Mouse (Mus musculus): ENCODE results near the gene Ryr3.

Ryr3 gene

DNA sequence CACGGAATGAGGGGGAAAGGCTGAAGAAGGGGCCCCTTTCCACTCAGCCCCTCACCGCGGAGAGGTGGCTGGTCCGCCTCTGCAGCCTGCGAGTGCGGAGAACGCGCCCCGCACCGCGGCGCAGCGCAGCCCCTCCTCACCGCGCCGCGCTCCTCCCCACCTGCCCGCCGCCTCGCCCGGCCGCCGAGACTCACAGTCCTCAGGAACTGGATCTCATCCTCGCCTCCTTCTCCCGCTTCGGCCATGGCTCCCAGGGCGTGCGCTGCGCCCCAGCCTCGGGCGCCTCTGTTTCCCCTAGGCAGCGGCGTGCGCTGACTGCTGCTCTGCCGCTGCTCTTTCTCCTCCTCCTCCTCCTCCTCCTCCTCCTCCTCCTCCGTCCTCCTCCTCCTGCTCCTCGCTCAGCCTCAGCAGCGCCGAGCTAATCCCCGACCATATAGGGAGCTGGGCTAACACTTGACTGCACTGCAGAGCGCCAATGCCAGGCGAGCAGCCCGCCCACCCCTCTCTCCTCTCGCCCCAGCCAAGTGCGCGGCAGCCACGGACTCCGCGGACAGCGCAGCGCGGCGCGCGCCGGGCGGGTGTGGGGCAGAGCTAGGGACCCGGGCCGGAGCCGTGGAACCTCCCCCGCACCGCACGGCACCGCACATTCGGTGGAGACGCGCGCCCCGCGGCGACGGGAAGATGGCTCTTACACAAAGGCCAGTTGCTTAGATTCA, at the start of gene Ryr3:
Gene Ryr3 (minus strand): TSS at position 351 of the 716 bp plus-strand sequence.
- in situ Hi-C loops (cut with MseI, MboI) = no loop called here

DNA sequence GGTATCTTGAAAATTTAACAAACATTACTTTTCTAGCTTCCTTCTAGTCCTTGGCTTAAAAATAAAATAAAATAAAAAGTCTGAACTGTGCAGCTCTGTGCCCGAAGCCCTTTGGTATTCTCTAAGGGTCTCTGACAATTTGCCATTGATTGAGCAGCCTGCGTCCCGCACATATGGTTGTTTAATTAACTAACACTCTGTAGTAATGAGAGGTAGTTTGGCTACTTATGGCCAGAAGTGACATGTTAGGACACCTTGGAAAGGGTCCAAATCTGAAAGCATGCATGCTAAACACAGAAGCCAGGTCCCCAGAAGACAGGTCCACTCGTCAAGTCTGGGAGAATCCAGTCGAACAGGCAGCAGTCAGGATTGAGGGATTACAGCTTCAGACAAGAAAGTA, 22.0 kb upstream of the Ryr3 start:
- in situ Hi-C loops (cut with MseI, MboI) = loop anchor here in 1 of 2 experiments (25.0 kb wide), 1 partner anchor 427 kb away; no protein-coding TSS in a partner anchor

DNA sequence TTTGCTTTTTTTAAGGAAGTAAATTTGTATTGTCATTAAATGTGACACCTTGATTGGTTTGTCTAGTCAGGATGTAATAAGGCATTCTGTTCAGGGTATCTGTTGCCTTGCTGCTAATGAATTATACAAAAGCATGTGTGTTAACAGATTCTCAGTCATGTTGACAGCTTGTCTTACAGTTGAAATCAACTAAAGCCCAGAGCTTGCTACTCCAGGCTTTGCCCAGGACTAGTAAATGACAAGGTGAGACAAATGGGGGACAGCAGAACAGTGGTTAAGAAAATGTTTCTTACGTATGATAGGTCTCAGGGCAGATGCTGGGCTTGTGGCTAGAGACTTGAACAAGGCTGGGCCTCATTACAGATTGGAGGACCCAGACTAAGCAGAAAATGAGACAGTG, 20.1 kb upstream of the Ryr3 start:
- in situ Hi-C loops (cut with MseI, MboI) = loop anchor here in 1 of 2 experiments (25.0 kb wide), 1 partner anchor 425 kb away; no protein-coding TSS in a partner anchor

DNA sequence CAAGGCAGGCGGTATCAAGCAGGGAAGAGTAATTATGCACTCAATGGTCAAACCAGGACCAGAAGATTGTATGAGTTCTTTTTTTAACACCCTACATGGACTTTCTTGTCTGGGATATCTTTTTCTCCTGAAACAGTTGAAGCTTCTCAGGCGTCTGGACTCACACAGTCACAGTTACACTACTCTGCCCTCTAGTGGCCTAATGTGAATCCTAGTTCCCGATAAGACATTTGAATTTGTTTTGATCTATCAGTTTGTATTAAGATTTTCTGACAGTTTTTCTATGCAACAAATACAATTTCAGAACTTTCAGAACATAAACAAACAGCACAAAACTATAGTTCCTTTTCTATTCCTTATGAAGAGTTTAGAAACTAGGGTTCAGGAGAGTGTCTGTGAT, 17.7 kb upstream of the Ryr3 start:
- in situ Hi-C loops (cut with MseI, MboI) = loop anchor here in 1 of 2 experiments (25.0 kb wide), 1 partner anchor 422 kb away; no protein-coding TSS in a partner anchor

DNA sequence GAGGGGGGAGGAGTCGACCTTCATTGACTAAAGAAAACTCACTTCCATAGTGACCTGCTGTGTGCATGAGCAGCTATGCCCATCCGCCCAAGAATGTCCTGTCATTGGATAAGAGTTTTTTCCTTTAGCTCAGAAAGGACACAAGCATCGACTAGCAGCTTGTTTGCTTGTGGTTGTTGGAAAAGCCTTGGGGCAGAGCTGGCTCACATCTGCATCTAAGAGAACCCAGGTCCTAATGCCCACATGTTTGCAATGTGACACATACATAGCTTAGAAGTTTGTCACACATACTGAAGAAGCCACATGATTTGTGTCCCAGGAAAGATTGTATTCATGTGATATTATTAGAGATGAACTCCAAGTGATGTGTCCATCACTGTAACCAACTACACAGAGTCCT, 16.5 kb upstream of the Ryr3 start:
- in situ Hi-C loops (cut with MseI, MboI) = loop anchor here in 1 of 2 experiments (25.0 kb wide), 1 partner anchor 421 kb away; no protein-coding TSS in a partner anchor

DNA sequence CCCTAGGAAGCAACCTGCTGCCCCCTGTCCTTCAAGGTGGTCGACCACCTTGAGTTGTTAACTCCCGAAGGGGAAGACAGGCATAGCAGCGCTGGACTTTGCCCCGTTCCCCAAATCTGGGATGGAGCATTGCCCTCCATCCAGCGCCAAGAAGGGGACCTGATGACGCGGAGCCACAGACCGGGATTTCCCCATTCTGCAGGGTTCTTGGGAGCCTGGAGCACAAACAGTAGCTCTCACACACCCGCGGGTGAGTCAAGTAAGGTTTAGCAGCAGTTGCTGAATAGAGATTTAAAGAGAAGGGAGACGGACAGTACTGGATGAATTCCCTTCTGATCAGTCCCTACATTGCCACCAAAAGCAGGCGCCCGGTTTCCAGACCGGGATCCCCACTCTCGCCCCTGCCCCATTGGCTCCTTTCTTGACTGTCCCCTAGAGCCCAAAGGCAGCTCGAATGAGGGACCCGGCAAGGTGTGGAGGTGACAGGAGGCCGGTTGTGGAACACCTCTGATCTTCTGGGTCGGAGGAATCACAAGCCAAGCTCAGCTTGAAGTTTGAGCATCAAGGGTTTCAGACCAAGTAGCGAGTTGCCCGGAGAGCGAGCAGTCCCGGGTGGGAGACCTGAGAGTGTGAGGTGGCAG, 671 bp downstream of the Ryr3 start:
- in situ Hi-C loops (cut with MseI, MboI) = no loop called here

DNA sequence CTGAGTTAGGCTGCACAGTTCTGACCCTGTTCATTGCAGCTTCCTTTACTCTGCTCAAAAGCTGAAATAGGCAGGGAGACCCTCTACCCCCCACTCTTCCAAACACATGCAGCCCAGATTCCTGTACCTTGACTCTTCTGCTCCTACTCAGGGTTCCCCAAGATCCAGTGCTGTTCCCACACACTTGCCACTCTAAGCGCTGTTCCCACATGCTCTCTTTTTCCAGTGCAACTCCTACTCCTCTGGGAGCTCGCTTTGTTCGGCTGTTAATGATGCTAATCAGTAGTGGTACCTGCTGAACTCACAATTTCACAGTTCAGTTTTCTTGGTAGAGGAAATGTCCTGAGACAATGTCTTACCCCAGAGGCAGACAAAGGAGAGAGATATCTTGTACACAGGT, 6.9 kb downstream of the Ryr3 start:
- in situ Hi-C loops (cut with MseI, MboI) = no loop called here

DNA sequence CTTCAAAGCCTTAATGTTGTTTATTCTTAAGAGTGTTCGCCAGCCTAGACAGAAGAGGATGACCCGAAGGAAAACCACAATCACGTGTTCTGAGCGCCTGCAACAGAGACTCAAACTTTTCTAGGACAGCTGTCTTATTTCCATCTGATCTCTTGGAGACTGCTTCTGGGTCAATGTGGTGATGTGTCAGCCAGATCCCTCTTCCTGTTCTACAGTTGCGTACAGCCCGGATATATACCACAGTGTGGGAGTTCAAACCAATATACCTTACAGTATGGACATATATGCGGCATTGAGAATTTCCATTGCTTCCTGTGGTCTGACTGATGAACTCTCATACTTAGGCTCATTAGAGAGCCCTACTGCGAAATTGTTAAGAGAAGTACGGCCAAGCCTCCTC, 7.6 kb downstream of the Ryr3 start:
- in situ Hi-C loops (cut with MseI, MboI) = no loop called here

DNA sequence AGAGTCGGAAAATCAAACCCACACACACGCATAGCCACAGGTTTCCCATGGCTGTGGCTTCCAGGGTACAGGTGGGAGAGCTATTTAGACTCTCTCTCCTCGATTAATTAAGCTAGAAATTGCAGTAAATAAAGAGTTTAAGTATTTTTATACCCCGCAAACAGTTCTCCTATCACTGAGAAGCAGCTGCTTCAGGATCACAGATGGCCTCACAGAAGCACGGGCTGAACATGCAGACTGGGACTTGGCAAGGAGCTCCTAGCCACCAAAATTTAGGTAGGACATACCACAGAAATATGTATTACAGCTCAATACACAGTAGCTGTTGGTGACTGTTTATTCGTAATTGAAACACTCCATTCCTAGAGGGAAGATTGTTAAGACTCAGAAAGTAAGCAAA, 14.0 kb downstream of the Ryr3 start:
- in situ Hi-C loops (cut with MseI, MboI) = no loop called here

DNA sequence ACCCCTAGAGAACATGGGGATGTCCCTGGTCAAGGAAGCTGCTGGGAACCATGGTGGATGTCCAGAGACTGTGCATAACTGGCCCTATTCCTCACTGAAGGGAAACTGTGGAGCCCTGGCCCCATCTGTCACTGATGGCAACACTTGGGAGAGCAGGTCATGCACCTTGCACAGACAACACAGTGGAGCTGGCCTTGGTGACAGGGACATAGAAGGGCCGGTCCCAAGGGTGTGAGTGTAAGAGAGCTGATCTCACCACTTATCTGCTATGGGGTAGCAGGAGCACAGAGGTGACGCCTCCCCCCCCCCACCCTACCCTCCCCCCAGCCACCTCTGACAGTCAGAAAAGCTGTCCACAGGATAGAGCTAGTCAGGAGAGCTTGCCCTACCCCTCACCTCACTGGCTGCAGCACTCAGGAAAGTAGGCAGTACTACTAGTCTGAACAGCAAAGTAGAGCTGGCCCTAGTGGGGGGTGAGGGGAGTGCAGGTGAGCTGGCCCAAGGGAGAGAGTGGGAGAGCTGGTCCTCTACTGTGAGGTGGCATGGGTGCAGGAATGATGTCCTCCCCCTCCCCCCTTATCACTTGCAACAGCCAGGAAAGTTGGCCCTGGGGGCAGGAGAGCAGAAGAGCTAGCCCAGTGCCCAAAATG, 17.7 kb downstream of the Ryr3 start:
- in situ Hi-C loops (cut with MseI, MboI) = no loop called here

DNA sequence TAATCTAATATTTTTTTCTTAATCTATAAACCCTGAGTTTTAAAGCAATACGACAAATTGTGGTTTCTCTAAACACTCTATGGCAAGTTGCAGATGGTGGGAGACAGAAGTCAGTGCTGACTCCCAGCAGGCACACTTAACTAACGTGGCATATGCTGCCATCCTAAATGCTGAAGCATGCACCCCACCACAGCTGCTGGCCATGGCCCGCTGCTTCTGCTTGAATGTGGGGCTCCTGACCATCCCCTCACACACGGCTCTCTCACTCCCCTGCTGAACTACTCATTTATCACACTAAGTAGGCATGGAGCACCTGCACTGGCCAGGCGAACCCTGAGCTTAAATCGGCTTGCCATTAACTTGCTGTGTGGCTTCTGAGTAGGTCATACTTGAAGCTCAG, 29.7 kb downstream of the Ryr3 start:
- in situ Hi-C loops (cut with MseI, MboI) = no loop called here

DNA sequence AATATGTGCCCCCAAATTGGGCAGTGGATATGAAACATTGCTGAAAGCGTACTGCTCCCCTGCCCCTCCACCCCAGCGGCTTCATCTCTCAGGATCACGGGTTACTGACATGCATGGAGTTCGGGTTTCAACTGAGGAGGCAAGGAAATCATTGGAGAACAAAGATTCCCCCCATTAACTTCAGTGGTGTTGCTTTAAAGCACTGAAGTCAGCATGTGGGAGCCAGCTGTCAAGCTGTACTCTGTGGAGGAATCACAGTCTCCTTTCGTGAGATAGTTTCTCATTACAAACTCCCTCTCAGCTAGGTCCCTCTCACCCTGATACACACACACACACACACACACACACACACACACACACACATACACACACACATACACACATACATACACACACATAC, 35.2 kb downstream of the Ryr3 start:
- in situ Hi-C loops (cut with MseI, MboI) = no loop called here

DNA sequence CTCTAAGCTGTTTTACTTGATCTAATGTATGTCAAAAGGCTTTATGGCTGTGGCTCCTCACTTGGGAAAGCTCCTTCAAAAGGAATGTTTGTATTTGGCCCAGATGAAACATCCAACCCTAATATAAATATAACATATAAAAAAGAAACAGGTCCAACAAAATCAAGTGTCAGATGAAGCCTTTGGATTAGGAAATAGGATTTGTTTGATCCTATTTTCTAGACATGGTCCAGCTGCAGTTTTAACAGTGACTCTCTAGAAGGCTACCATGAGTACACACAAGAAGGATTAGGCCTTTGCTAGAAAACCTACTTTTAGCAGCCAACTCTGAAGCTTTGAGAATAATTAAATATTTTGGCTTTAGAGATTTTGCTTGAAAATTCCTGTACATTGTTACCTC, 38.8 kb downstream of the Ryr3 start:
- in situ Hi-C loops (cut with MseI, MboI) = no loop called here

DNA sequence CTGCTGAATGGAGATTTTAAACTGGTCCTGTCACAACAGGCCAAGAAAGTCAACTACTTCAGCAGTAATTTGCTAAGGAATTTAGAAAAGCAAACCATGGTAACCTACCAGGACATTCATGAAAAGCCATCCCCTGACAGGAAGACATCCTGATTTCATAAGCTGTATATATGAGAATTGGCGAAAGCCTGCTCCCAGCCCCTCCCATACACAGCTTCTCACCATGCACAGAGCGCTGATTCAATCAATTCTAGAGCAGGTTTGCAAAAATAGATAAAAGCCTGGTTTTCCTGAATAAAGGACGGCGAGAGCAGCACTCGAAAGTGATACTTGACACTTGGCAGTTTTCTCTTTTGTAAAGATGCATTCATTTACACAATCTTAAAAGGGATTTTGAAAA, 40.6 kb downstream of the Ryr3 start:
- in situ Hi-C loops (cut with MseI, MboI) = no loop called here

DNA sequence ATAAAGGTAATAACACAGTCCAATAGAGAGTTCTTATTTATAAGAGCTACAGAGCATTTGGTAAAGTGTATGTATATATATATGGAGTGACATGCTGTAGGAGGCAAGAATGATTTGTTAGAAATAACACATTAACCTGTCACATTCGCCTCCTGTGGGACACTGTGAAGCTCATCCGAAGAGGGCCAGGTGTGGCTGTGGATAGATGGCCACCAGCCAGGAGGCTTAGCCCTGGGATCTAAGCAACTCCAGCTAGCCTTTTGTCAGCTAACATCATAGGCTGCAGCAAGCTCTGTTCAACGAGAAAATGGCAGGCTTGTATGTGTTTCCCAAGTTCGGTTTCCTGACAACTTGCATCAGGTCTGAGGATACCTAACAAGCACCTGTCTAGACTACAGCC, 48.8 kb downstream of the Ryr3 start:
- in situ Hi-C loops (cut with MseI, MboI) = no loop called here

DNA sequence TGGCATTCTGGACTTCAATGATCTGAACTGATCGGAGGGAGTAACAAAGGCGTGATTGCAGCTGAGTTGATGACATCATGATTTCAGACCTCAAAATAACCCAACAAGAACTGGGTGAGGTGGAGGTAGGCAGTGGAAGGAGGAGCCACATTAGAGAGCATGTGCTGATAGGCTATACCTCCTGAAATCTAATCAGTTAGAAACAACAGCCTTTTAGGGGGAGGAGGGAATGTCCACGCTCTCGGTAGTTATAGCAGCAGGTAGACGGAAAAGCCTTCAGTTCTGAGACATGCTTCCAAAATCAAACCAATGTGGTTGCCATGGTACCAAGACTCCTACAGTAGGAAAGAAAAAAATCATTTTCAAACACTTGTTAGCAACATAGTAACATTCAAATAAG, 55.4 kb downstream of the Ryr3 start:
- in situ Hi-C loops (cut with MseI, MboI) = no loop called here

DNA sequence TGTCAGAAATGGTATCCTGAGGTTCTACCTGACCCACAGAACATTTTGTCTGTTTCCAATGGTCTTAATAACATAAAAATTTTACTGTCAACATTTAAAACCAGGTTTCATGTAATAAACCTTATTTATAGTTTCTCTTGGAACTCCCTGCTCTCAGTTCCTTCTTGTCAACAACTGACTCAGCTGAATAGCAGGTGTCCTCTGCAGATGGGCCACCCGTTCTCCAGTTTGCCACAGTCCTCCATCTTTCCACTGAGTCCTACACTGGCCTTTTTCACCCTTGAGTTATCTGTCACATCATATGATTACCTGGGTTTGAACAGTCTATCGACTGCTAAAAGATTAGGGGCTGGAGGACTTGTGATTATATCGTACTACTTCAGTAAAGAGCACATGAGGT, 79.1 kb downstream of the Ryr3 start:
- in situ Hi-C loops (cut with MseI, MboI) = no loop called here

DNA sequence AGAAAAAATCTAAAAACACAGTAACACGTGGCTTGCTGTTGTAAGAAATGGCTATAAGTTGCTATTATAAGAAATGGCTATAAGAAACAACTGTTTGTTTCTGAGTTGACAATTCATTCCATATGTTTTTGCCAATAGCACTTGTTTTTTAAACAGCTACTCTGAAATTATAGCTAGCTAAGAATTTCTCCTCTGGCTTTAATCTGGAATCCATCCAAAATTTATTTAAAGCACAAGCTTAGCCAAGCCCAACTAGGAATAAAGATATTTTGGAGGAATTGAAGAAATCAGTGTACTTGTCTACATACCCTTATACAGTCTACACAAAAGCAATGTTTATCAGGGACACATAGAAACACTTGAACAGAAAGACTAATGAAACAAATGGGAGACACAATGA, 93.4 kb downstream of the Ryr3 start:
- in situ Hi-C loops (cut with MseI, MboI) = no loop called here

DNA sequence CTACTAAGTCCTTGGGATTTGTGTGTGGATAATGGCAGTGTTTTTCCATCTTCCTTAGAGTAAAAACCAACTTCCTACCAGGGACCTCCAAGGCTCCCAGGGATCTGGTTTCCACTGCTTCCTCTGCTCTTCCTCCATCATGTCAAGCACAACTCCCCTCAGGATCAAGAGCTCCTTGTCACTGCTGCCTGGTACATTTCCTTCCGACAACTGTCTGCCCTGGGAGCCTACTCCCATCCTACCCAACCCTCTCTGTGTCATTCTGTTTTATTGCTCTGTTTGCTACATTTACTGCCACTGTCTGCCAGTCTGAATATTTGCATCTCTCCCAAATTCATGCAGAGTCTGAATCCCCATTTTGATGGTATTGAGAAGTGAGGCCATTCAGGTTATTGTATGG, 97.8 kb downstream of the Ryr3 start:
- in situ Hi-C loops (cut with MseI, MboI) = no loop called here

DNA sequence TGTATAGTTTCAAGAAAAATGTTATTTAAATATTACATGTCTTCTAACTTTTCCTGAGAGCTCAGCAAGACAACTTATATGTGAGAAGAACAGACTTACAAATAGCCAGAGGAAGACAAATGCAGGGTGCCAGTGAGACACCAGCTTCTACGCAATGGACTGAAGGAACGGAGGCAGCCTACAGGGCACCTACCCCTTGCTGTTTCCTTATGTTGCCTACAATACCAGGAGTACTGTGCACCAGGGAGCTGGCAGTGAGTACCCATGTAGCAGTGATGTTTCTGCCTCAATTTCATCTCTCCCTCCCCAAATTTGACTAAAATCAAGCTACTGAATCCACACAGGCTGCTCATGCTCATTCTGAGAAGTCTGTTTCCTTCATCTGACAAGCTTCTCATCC, 100.1 kb downstream of the Ryr3 start:
- in situ Hi-C loops (cut with MseI, MboI) = no loop called here

DNA sequence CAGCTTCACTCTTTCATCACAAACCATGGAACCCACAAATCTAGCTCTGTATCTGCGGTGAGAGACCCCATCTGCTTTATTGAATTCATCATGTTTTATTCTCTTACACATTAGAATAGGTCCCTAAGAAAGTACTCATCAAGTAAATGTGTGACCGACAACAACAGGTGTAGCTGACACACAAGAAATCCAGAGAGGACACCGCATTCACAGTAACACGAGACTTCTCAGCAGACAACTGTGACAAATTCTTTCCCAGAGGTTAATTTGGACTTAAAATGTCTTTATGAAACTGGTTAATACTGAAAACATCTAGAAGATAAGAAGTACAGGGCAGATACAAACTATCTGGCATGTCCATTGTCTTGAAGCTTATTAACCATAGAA, 101.0 kb downstream of the Ryr3 start:
- in situ Hi-C loops (cut with MseI, MboI) = no loop called here

DNA sequence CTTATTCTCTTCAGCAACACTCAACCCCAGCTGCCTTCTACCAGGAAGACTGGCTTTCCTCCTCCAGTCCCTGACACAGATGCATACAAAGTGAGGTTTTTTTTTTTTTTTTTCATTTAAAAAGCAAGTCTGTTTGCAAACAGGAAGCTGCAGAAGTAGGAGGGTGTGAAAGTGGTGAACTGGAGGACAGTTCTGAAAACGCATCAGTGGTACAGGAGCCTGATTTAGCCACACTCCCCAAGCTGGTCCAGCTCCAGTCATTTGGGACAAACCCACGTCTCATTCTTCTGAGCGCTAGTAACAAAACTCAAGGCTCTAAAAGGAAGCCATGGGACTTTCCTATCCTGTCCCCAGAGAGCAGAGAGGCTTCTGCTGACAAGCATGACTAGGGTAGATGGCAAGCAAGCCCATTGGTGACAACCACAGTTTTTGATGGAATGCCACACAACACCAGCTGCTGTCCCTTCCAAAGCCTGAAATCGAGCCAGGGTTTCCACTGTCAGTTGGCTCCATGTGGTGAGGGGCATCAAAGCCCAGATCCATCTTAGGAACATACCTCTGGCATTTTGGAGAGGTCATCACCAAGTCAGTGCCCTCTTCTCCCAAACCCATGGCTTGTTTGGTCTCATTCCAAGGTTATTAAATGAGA, 101.5 kb downstream of the Ryr3 start:
- in situ Hi-C loops (cut with MseI, MboI) = no loop called here
